Mouse (Mus musculus): ENCODE measurements at regions not wholly inside any gene's neighbourhood (a gene's known extent, or its start where the extent isn't known, plus 50 kb on each side); places are given as distances from the start of the nearest gene placed in this dataset.

- no peak for TF ChIP-seq CTCF (IDR thresholded peaks at IDR 0.05; ENCODE audit: low read depth)
- Histone ChIP-seq H3K4me3 (ENCODE audit: low read depth, low read length) (no peak overlapping the region), H3K9me3 (ENCODE audit: low read length) (no peaks in the 10 kb centered on the region), H3K27me3 (ENCODE audit: insufficient read depth, low read length) (no peaks in the 10 kb centered on the region), H3K4me2 (ENCODE audit: low read depth) (no peak overlapping the region), H3K4me1 (ENCODE audit: insufficient read depth) (no peaks in the 10 kb centered on the region), H3K36me3 (ENCODE audit: insufficient read depth) (no peaks in the 10 kb centered on the region), H3K27ac (ENCODE audit: low read depth, low read length) (no peak overlapping the region), H3K9ac (no peak overlapping the region)
- ATAC-seq (no peak), DNase-seq (no peak)
- 64% methylated on average over 1 of the region's 1 CpGs for WGBS
These were observed 92.1 kb upstream of the Ins2 start for GRCm38 (mm10) chr7:142835319-142835718.

- no peak for DNase-seq
- Histone ChIP-seq H3K4me2 (ENCODE audit: low read depth) (no peak overlapping the region), H3K36me3 (ENCODE audit: insufficient read depth) (no peaks in the 10 kb centered on the region), H3K27ac (ENCODE audit: low read depth, low read length) (no peak overlapping the region), H3K27me3 (ENCODE audit: insufficient read depth, low read length) (no peaks in the 10 kb centered on the region), H3K4me1 (ENCODE audit: insufficient read depth) (no peaks in the 10 kb centered on the region), H3K4me3 (ENCODE audit: low read depth, low read length) (no peak overlapping the region), H3K9me3 (ENCODE audit: low read length) (no peaks in the 10 kb centered on the region), H3K9ac (no peak overlapping the region)
- 5% methylated on average over 2 of the region's 2 CpGs for WGBS
- TF ChIP-seq CTCF (IDR thresholded peaks at IDR 0.05; ENCODE audit: low read depth): no peak
- no peak for ATAC-seq
These were observed 87.9 kb upstream of the Ins2 start for GRCm38 (mm10) chr7:142830969-142831673.

- H3K27ac ChIP-seq (ENCODE audit: low read depth, low read length): no peak overlapping the region
- no peaks in the 10 kb centered on the region for H3K36me3 ChIP-seq (ENCODE audit: insufficient read depth)
- WGBS: 80% methylated on average over 4 of the region's 4 CpGs
- no peaks in the 10 kb centered on the region for H3K4me1 ChIP-seq (ENCODE audit: insufficient read depth)
- no peak overlapping the region for H3K4me3 ChIP-seq (ENCODE audit: low read depth, low read length)
- DNase-seq (no peak), ATAC-seq (no peak)
- no peak overlapping the region for H3K9ac ChIP-seq
- no peaks in the 10 kb centered on the region for H3K9me3 ChIP-seq (ENCODE audit: low read length)
- no peak overlapping the region for H3K4me2 ChIP-seq (ENCODE audit: low read depth)
- H3K27me3 ChIP-seq (ENCODE audit: insufficient read depth, low read length): no peaks in the 10 kb centered on the region
- no peak for TF ChIP-seq CTCF (IDR thresholded peaks at IDR 0.05; ENCODE audit: low read depth)
These were observed 67.5 kb upstream of the Ins2 start for GRCm38 (mm10) chr7:142810711-142811110.

DNA sequence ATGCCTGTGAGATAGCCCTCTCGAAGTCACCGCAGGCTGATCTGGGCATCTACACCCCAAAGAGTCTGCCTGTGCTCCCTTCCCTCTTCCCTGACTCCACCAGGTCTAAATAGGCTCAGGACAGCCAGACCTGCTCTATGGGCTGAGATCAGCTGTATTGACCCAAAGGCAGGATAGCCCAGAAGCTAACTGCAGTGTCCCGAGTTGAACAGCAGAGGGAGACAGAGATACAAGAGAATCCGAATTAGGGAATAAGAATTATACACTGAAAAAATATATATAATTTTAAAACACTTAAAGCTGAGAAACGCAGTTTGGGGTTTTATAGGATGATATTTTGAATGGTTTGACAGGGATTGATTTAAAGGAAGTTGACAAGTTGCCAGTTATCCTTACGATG, 56.2 kb upstream of the Ins2 start:
- peak; percentile 71 for DNase-seq

DNA sequence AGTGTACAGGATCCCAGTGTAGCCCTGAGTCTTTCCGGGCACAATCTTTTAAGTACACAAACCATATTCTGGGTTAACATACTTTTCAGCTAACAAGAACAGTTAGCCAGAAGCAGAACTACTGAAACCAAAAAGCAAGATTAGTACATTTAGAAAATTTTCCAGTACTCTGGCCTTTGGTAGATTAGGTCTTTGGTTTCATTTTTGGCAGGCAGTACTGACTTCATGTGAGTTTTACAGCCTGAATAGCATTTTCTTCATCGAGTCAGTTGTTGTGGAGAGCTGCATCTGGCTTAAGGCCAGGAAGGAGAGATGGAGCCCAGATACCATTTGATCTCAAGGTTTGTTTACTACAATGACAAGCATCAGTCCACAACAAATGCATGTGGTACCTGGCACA, 51.3 kb upstream of the Ins2 start:
- no peaks in the 10 kb centered on the region for H3K9me3 ChIP-seq (ENCODE audit: low read length)
- no peak overlapping the region for H3K4me3 ChIP-seq (ENCODE audit: low read depth, low read length)
- no peak for DNase-seq
- TF ChIP-seq CTCF (IDR thresholded peaks at IDR 0.05; ENCODE audit: low read depth): no peak
- H3K4me1 ChIP-seq (ENCODE audit: insufficient read depth): no peaks in the 10 kb centered on the region
- no peaks in the 10 kb centered on the region for H3K27me3 ChIP-seq (ENCODE audit: insufficient read depth, low read length)
- H3K4me2 ChIP-seq (ENCODE audit: low read depth): no peak overlapping the region
- 63% methylated on average over 2 of the region's 2 CpGs for WGBS
- no peak overlapping the region for H3K27ac ChIP-seq (ENCODE audit: low read depth, low read length)
- ATAC-seq: no peak
- no peak overlapping the region for H3K9ac ChIP-seq
- no peaks in the 10 kb centered on the region for H3K36me3 ChIP-seq (ENCODE audit: insufficient read depth)

More for the DNA sequence above, 56.2 kb upstream of the Ins2 start:
- Histone ChIP-seq H3K4me3 (ENCODE audit: low read depth, low read length) (no peak overlapping the region), H3K4me2 (ENCODE audit: low read depth) (no peak overlapping the region), H3K27me3 (ENCODE audit: insufficient read depth, low read length) (no peaks in the 10 kb centered on the region), H3K9me3 (ENCODE audit: low read length) (no peaks in the 10 kb centered on the region), H3K27ac (ENCODE audit: low read depth, low read length) (no peak overlapping the region), H3K9ac (no peak overlapping the region), H3K4me1 (ENCODE audit: insufficient read depth) (no peaks in the 10 kb centered on the region), H3K36me3 (ENCODE audit: insufficient read depth) (no peaks in the 10 kb centered on the region)
- ATAC-seq: no peak
- TF ChIP-seq CTCF (IDR thresholded peaks at IDR 0.05; ENCODE audit: low read depth): peak; percentile 79
- WGBS: 35% methylated on average over 6 of the region's 6 CpGs

All from forebrain, postnatal 0 days (tissue).